Mouse (Mus musculus): ENCODE data around the gene Serpina10. TPM values are rescaled to one million over a fixed set of nuclear protein-coding genes. Genes with fewer than 3 reads are reported as not detected.

Gene Serpina10
- polyA plus RNA-seq, 2 experiments, result not detected

DNA sequence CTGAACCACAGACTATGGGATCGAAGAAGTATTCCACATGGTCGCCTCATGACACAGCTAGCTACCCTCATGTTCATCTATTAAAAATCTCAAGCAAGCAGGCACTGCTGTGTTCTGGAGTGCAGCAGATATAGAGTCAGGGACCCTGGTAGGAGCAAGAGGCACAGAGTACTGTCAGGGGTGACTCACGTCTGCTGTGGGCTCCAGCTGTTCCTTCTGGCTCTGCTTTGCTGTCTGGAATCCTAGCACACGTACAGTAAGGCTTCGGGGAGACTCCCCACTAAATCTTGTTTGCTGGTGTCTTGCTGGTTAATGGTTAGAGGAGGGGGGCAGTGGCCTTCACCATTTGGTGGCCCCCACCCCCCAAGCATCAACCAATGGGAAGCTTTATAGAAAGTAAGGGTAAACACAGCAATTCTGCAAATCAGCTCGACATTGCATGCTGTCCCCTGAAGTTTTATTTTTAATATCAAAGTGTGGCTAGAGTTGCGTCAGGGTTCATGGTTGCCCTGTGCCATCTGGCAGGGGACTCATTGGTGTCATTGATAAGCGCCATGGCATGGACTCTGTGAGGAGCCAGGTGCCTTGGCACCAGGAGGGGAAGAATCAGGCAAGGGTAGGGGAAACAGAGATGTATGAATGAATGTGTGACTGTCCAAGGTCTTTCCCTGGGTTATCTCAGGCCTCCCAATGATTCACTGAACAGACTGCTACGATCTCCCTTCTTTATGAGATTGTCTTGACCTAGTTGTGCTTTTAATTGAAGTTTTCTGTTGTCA is 25.8 kb upstream of the Serpina10 start, which contains the start of gene Serpina6:
Serpina6 (minus strand) TSS at position 365 of the 779 bp plus-strand sequence.
- Histone ChIP-seq H3K27me3 (ENCODE audit: control insufficient read depth, insufficient read depth, low read length) (no peaks in the 10 kb centered on the region), H3K4me2 (replicated peaks; ENCODE audit: low read depth, low read length, severe bottlenecking) (no peak within 1 kb of the TSS), H3K9ac (ENCODE audit: low read depth, low read length, severe bottlenecking) (no peak within 1 kb of the TSS), H3K36me3 (ENCODE audit: control insufficient read depth, insufficient read depth, low read length) (no peaks in the 10 kb centered on the region), H3K4me3 (replicated peaks; ENCODE audit: low read length) (no peak within 1 kb of the TSS), H3K4me1 (ENCODE audit: control insufficient read depth, insufficient read depth, low read length) (no peaks in the 10 kb centered on the region), H3K27ac (replicated peaks; ENCODE audit: low read depth, low read length) (no peak within 1 kb of the TSS), H3K9me3 (ENCODE audit: control insufficient read depth, low read length) (no peaks in the 10 kb centered on the region)
- WGBS, result 74% methylated on average over 9 of the region's 9 CpGs
- ATAC-seq (ENCODE audit: low FRiP score, low read depth), result no peak
- TF ChIP-seq POLR2A (IDR thresholded peaks at IDR 0.05; ENCODE audit: borderline replicate concordance, extremely low read depth, insufficient read depth, insufficient read length), result no peak
- no peak for DNase-seq (ENCODE audit: low spot score)

GRCm38 (mm10) chr12:103655123-103656044 is 24.1 kb upstream of the Serpina10 start:
- no peak for TF ChIP-seq POLR2A (IDR thresholded peaks at IDR 0.05; ENCODE audit: borderline replicate concordance, extremely low read depth, insufficient read depth, insufficient read length)
- 85% methylated on average over 7 of the region's 7 CpGs for WGBS
- Histone ChIP-seq H3K27ac (replicated peaks; ENCODE audit: low read depth, low read length) (no peak overlapping the region), H3K36me3 (ENCODE audit: control insufficient read depth, insufficient read depth, low read length) (no peaks in the 10 kb centered on the region), H3K4me2 (replicated peaks; ENCODE audit: low read depth, low read length, severe bottlenecking) (no peak overlapping the region), H3K4me3 (replicated peaks; ENCODE audit: low read length) (no peak overlapping the region), H3K27me3 (ENCODE audit: control insufficient read depth, insufficient read depth, low read length) (no peaks in the 10 kb centered on the region), H3K4me1 (ENCODE audit: control insufficient read depth, insufficient read depth, low read length) (no peaks in the 10 kb centered on the region), H3K9me3 (ENCODE audit: control insufficient read depth, low read length) (no peaks in the 10 kb centered on the region), H3K9ac (ENCODE audit: low read depth, low read length, severe bottlenecking) (no peak overlapping the region)
- ATAC-seq (ENCODE audit: low FRiP score, low read depth) (no peak), DNase-seq (ENCODE audit: low spot score) (no peak)

DNA sequence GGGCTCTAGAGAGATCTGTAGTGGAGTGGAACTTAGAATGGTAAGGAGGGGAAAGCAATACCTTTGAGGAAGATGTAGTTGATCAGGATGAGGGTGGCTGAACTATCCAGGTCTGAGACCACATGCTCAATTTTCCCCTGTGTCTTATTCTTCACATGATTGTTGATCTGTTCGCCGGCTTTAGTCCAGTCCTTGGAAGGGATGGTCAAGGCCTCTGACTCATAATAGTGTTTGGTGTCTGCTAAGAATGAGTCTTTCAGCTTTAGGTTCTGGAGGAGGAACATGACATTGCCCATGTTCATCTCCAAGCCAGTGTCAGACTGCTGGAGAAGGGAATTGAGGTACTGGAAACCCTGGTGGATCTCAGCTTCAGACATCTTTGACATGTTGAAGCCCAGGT is 22.6 kb upstream of the Serpina10 start:
- Histone ChIP-seq H3K4me1 (ENCODE audit: control insufficient read depth, insufficient read depth, low read length) (no peaks in the 10 kb centered on the region), H3K27me3 (ENCODE audit: control insufficient read depth, insufficient read depth, low read length) (no peaks in the 10 kb centered on the region), H3K9me3 (ENCODE audit: control insufficient read depth, low read length) (no peaks in the 10 kb centered on the region; the same call in 1 of the 2 replicates), H3K4me2 (replicated peaks; ENCODE audit: low read depth, low read length, severe bottlenecking) (no peak overlapping the region), H3K9ac (ENCODE audit: low read depth, low read length, severe bottlenecking) (no peak overlapping the region), H3K27ac (replicated peaks; ENCODE audit: low read depth, low read length) (no peak overlapping the region), H3K36me3 (ENCODE audit: control insufficient read depth, insufficient read depth, low read length) (no peaks in the 10 kb centered on the region), H3K4me3 (replicated peaks; ENCODE audit: low read length) (no peak overlapping the region)
- no peak for TF ChIP-seq POLR2A (IDR thresholded peaks at IDR 0.05; ENCODE audit: borderline replicate concordance, extremely low read depth, insufficient read depth, insufficient read length)
- DNase-seq (ENCODE audit: low spot score) (no peak), ATAC-seq (ENCODE audit: low FRiP score, low read depth) (no peak)
- 93% methylated on average over 2 of the region's 2 CpGs for WGBS

DNA sequence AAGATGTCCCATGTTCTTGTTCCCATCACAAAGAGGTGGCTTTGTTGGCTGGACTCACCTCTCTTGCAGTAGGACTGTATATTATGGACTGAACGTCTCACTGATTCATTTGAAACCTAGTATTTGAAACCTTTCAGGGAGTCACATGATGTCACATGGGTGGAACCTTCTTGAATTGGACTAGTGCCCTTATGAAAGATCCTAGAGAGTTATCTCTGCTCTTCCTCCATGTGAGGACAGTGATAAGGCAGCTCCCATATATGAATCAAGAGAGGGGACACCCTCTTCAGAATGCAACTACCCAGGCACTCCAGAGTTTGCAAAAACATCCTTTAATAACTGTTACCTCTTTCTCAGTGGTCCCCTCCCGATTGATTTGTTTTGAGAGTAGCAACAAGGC is 15.1 kb upstream of the Serpina10 start:
- no peak overlapping the region for H3K9ac ChIP-seq (ENCODE audit: low read depth, low read length, severe bottlenecking)
- no peaks in the 10 kb centered on the region for H3K36me3 ChIP-seq (ENCODE audit: control insufficient read depth, insufficient read depth, low read length)
- no peaks in the 10 kb centered on the region; the same call in 1 of the 2 replicates for H3K9me3 ChIP-seq (ENCODE audit: control insufficient read depth, low read length)
- DNase-seq (ENCODE audit: low spot score) (no peak), ATAC-seq (ENCODE audit: low FRiP score, low read depth) (no peak)
- H3K4me3 ChIP-seq (replicated peaks; ENCODE audit: low read length), result no peak overlapping the region
- no peak overlapping the region for H3K27ac ChIP-seq (replicated peaks; ENCODE audit: low read depth, low read length)
- no peak for TF ChIP-seq POLR2A (IDR thresholded peaks at IDR 0.05; ENCODE audit: borderline replicate concordance, extremely low read depth, insufficient read depth, insufficient read length)
- H3K4me2 ChIP-seq (replicated peaks; ENCODE audit: low read depth, low read length, severe bottlenecking), result no peak overlapping the region
- 69% methylated on average over 2 of the region's 2 CpGs for WGBS
- H3K27me3 ChIP-seq (ENCODE audit: control insufficient read depth, insufficient read depth, low read length), result no peaks in the 10 kb centered on the region
- H3K4me1 ChIP-seq (ENCODE audit: control insufficient read depth, insufficient read depth, low read length), result no peaks in the 10 kb centered on the region

- Histone ChIP-seq H3K4me3 (replicated peaks; ENCODE audit: low read length) (no peak overlapping the region), H3K27me3 (ENCODE audit: control insufficient read depth, insufficient read depth, low read length) (no peaks in the 10 kb centered on the region), H3K9ac (ENCODE audit: low read depth, low read length, severe bottlenecking) (no peak overlapping the region), H3K4me2 (replicated peaks; ENCODE audit: low read depth, low read length, severe bottlenecking) (no peak overlapping the region), H3K4me1 (ENCODE audit: control insufficient read depth, insufficient read depth, low read length) (no peaks in the 10 kb centered on the region), H3K36me3 (ENCODE audit: control insufficient read depth, insufficient read depth, low read length) (no peaks in the 10 kb centered on the region), H3K9me3 (ENCODE audit: control insufficient read depth, low read length) (no peaks in the 10 kb centered on the region), H3K27ac (replicated peaks; ENCODE audit: low read depth, low read length) (no peak overlapping the region)
- ATAC-seq (ENCODE audit: low FRiP score, low read depth) (no peak), DNase-seq (ENCODE audit: low spot score) (peak; percentile 4)
- WGBS, result 33% methylated on average over 5 of the region's 5 CpGs
- no peak for TF ChIP-seq POLR2A (IDR thresholded peaks at IDR 0.05; ENCODE audit: borderline replicate concordance, extremely low read depth, insufficient read depth, insufficient read length)
Measured at GRCm38 (mm10) chr12:103644601-103645000, 13.4 kb upstream of the Serpina10 start.

Measured in limb, embryonic 14.5 days (tissue).